Mouse (Mus musculus) kidney, embryonic 16.5 days (tissue): ENCODE results near the gene Siah1a. TPM values are rescaled to one million over a fixed set of nuclear protein-coding genes. Genes with fewer than 3 reads are reported as not detected.

Experiments
- ATAC-seq: fragments of 200-750 bp; cut with Nextera tagmentation; 2 replicates; pipeline ENCODE4 v1.8.0; 2017; ENCODE audit warnings: moderate TSS enrichment; ENCODE audit not compliant: low FRiP score, low TSS enrichment
- H3K27ac ChIP-seq: fragments of 300-500 bp; sonication (generic); 2 replicates; pipeline ENCODE4 v1.5.1; 2014; ENCODE audit warnings: low read length
- H3K27me3 ChIP-seq: fragments of 300-500 bp; sonication (generic); 2 replicates; pipeline ENCODE4 v1.6.1; 2014; ENCODE audit warnings: low read length, control low read depth, mixed read lengths; ENCODE audit not compliant: insufficient read depth
- H3K36me3 ChIP-seq: fragments of 300-500 bp; sonication (generic); 2 replicates; pipeline ENCODE4 v1.6.1; 2014; ENCODE audit warnings: low read length, control low read depth, mixed read lengths; ENCODE audit not compliant: insufficient read depth
- H3K4me1 ChIP-seq: fragments of 300-500 bp; sonication (generic); 2 replicates; pipeline ENCODE4 v1.6.1; 2014; ENCODE audit warnings: low read length, control low read depth, mixed read lengths; ENCODE audit not compliant: insufficient read depth
- H3K4me2 ChIP-seq: fragments of 300-500 bp; sonication (generic); replicated peaks from 2 replicates; pipeline ENCODE4 v1.6.1; 2014; ENCODE audit warnings: low read depth, low read length
- H3K4me3 ChIP-seq: fragments of 300-500 bp; sonication (generic); 2 replicates; pipeline ENCODE4 v1.5.1; 2014; ENCODE audit warnings: mild to moderate bottlenecking, low read length
- H3K9ac ChIP-seq: fragments of 300-500 bp; sonication (generic); replicated peaks from 2 replicates; pipeline ENCODE4 v1.6.1; 2014; ENCODE audit warnings: low read length
- H3K9me3 ChIP-seq: fragments of 300-500 bp; sonication (generic); 2 replicates; pipeline ENCODE4 v1.6.1; 2016; ENCODE audit warnings: low read length, control low read depth
- WGBS: fragments of 180-500 bp; shearing (Covaris S2); extraction: QIAGEN DNeasy Blood & Tissue Kit; methylation state at CpG from one replicate; pipeline ENCODE4 v1.1.7; 2014; 5-methylcytosine and 5-hydroxymethylcytosine counted together
- polyA plus RNA-seq: library from polyadenylated mRNA; unstranded; fragments of >200 nt; fragmentation: Nextera tagmentation; extraction: Ambion mirVana; gene quantifications from 2 replicates; pipeline ENCODE4 v1.2.1, GENCODE M21; 2015

Siah1a gene
- polyA plus RNA-seq, 1 experiment from 2014 or later = 40.1 TPM

GRCm38 (mm10) chr8:86730860-86731259, 14.9 kb downstream of the Siah1a start:
- Histone ChIP-seq H3K9me3 (no peaks in the 10 kb centered on the region), H3K27me3 (no peaks in the 10 kb centered on the region), H3K4me2 (no peak overlapping the region), H3K36me3 (no peaks in the 10 kb centered on the region), H3K9ac (no peak overlapping the region), H3K4me3 (no peak overlapping the region), H3K27ac (no peak overlapping the region), H3K4me1 (peaks cover 29% of the 10 kb centered on the region)
- 86% methylated on average over 1 of the region's 1 CpGs for WGBS
- ATAC-seq = no peak

GRCm38 (mm10) chr8:86730303-86730702, 15.4 kb downstream of the Siah1a start:
- Histone ChIP-seq H3K27ac (no peak overlapping the region), H3K27me3 (no peaks in the 10 kb centered on the region), H3K4me2 (no peak overlapping the region), H3K9me3 (no peaks in the 10 kb centered on the region), H3K36me3 (no peaks in the 10 kb centered on the region), H3K4me3 (no peak overlapping the region), H3K4me1 (peaks cover 25% of the 10 kb centered on the region), H3K9ac (no peak overlapping the region)
- ATAC-seq = no peak
- 49% methylated on average over 3 of the region's 3 CpGs for WGBS

- ATAC-seq = peak; percentile 31; the same call in 1 of the 2 replicates
- no peak overlapping the region for H3K4me2 ChIP-seq
- H3K27ac ChIP-seq = peak overlapping the region; percentile 47; the same call in 1 of the 2 replicates
These were observed 17.3 kb downstream of the Siah1a start for GRCm38 (mm10) chr8:86728224-86728950.

GRCm38 (mm10) chr8:86726959-86727358, 18.8 kb downstream of the Siah1a start:
- Histone ChIP-seq H3K27me3 (no peaks in the 10 kb centered on the region), H3K4me3 (no peak overlapping the region), H3K4me1 (peaks cover 15% of the 10 kb centered on the region), H3K4me2 (no peak overlapping the region), H3K36me3 (peaks cover 6% of the 10 kb centered on the region), H3K27ac (no peak overlapping the region), H3K9ac (no peak overlapping the region), H3K9me3 (no peaks in the 10 kb centered on the region)
- ATAC-seq = no peak
- 82% methylated on average over 6 of the region's 6 CpGs for WGBS

More at GRCm38 (mm10) chr8:86728224-86728950, 17.3 kb downstream of the Siah1a start:
- H3K9me3 ChIP-seq = no peaks in the 10 kb centered on the region
- H3K4me1 ChIP-seq = peaks cover 15% of the 10 kb centered on the region
- H3K9ac ChIP-seq = no peak overlapping the region
- no peaks in the 10 kb centered on the region for H3K27me3 ChIP-seq
- no peak overlapping the region for H3K4me3 ChIP-seq
- no peaks in the 10 kb centered on the region; the same call in 1 of the 2 replicates for H3K36me3 ChIP-seq
- WGBS = 71% methylated on average over 19 of the region's 19 CpGs

- no peaks in the 10 kb centered on the region for H3K9me3 ChIP-seq
- H3K36me3 ChIP-seq = peaks cover 14% of the 10 kb centered on the region
- WGBS = 91% methylated on average over 2 of the region's 2 CpGs
- no peak overlapping the region for H3K4me3 ChIP-seq
- no peak overlapping the region for H3K9ac ChIP-seq
- H3K4me1 ChIP-seq = no peaks in the 10 kb centered on the region
- no peak overlapping the region for H3K4me2 ChIP-seq
- no peaks in the 10 kb centered on the region for H3K27me3 ChIP-seq
- ATAC-seq = no peak
- H3K27ac ChIP-seq = no peak overlapping the region
These were observed 24.2 kb downstream of the Siah1a start for GRCm38 (mm10) chr8:86721490-86721889.

GRCm38 (mm10) chr8:86720756-86721459, 24.8 kb downstream of the Siah1a start:
- H3K27me3 ChIP-seq = no peaks in the 10 kb centered on the region
- no peak for ATAC-seq
- no peak overlapping the region for H3K27ac ChIP-seq
- H3K4me1 ChIP-seq = no peaks in the 10 kb centered on the region
- no peak overlapping the region for H3K4me3 ChIP-seq
- no peaks in the 10 kb centered on the region for H3K9me3 ChIP-seq
- H3K4me2 ChIP-seq = no peak overlapping the region
- whole genome bisulfite sequencing = 90% methylated on average over 6 of the region's 6 CpGs
- H3K36me3 ChIP-seq = peaks cover 18% of the 10 kb centered on the region
- no peak overlapping the region for H3K9ac ChIP-seq

- H3K36me3 ChIP-seq = peaks cover 22% of the 10 kb centered on the region
- no peak overlapping the region for H3K27ac ChIP-seq
- H3K9me3 ChIP-seq = no peaks in the 10 kb centered on the region
- H3K27me3 ChIP-seq = no peaks in the 10 kb centered on the region
- no peak overlapping the region for H3K4me2 ChIP-seq
- H3K9ac ChIP-seq = no peak overlapping the region
- no peaks in the 10 kb centered on the region for H3K4me1 ChIP-seq
- ATAC-seq = no peak
- H3K4me3 ChIP-seq = no peak overlapping the region
- 98% methylated on average over 1 of the region's 1 CpGs for WGBS
These were observed 26.4 kb downstream of the Siah1a start for GRCm38 (mm10) chr8:86719368-86719767.

GRCm38 (mm10) chr8:86718332-86718994, 27.3 kb downstream of the Siah1a start:
- ATAC-seq = no peak

GRCm38 (mm10) chr8:86713407-86714188, 32.1 kb downstream of the Siah1a start:
- Histone ChIP-seq H3K4me2 (no peak overlapping the region), H3K4me1 (no peaks in the 10 kb centered on the region), H3K36me3 (peaks cover 20% of the 10 kb centered on the region), H3K27me3 (no peaks in the 10 kb centered on the region), H3K27ac (no peak overlapping the region), H3K4me3 (no peak overlapping the region), H3K9me3 (no peaks in the 10 kb centered on the region), H3K9ac (no peak overlapping the region)
- WGBS = 71% methylated on average over 14 of the region's 14 CpGs
- no peak; the same call in 1 of the 2 replicates for ATAC-seq

More at GRCm38 (mm10) chr8:86718332-86718994, 27.3 kb downstream of the Siah1a start:
- WGBS = 90% methylated on average over 2 of the region's 2 CpGs
- no peaks in the 10 kb centered on the region for H3K4me1 ChIP-seq
- no peaks in the 10 kb centered on the region for H3K27me3 ChIP-seq
- H3K9me3 ChIP-seq = no peaks in the 10 kb centered on the region
- no peak overlapping the region for H3K9ac ChIP-seq
- H3K4me3 ChIP-seq = no peak overlapping the region
- no peak overlapping the region for H3K4me2 ChIP-seq
- H3K27ac ChIP-seq = no peak overlapping the region
- peaks cover 22% of the 10 kb centered on the region for H3K36me3 ChIP-seq
